Mouse (Mus musculus) MN1 (cell line): ENCODE data around the gene Pmpca.
A peak's percentile ranks its signal among the peaks of the same experiment; 100 is the strongest.

Experiments
- DNase-seq: peaks from one replicate; pipeline ENCODE4 v3.0.0-alpha.2; 2016; ENCODE audit warnings: low spot score

Pmpca gene

GRCm38 (mm10) chr2:26429851-26430250 is 40.7 kb downstream of the Pmpca start:
- no peak for DNase-seq

GRCm38 (mm10) chr2:26434791-26435572 is 45.8 kb downstream of the Pmpca start:
- DNase-seq: no peak

- no peak for DNase-seq
These were observed 48.1 kb downstream of the Pmpca start for GRCm38 (mm10) chr2:26437221-26437620.

- DNase-seq: no peak
These were observed 49.2 kb downstream of the Pmpca start for GRCm38 (mm10) chr2:26438373-26438772.

GRCm38 (mm10) chr2:26439671-26440070 is 50.5 kb downstream of the Pmpca start:
- DNase-seq: no peak

- no peak for DNase-seq
These were observed 52.1 kb downstream of the Pmpca start for GRCm38 (mm10) chr2:26441261-26441660.

GRCm38 (mm10) chr2:26441688-26442087 is 52.5 kb downstream of the Pmpca start:
- peak; percentile 34 for DNase-seq

GRCm38 (mm10) chr2:26442843-26443242 is 53.7 kb downstream of the Pmpca start:
- no peak for DNase-seq

GRCm38 (mm10) chr2:26443876-26444275 is 54.7 kb downstream of the Pmpca start:
- DNase-seq: no peak

GRCm38 (mm10) chr2:26444368-26444767 is 55.2 kb downstream of the Pmpca start:
- no peak for DNase-seq

- peak; percentile 99 for DNase-seq
These were observed 56.0 kb downstream of the Pmpca start, which contains the start of gene Sec16a for GRCm38 (mm10) chr2:26444946-26445665. Sec16a (minus strand) TSS chr2:26445216.

GRCm38 (mm10) chr2:26445666-26446445 is 56.7 kb downstream of the Pmpca start:
- peak; percentile 92 for DNase-seq

- no peak for DNase-seq
These were observed 57.5 kb downstream of the Pmpca start for GRCm38 (mm10) chr2:26446671-26447070.
